Comparison of ENCODE assay signal across 8 mouse cellular contexts in genomic region chr5:35313231-35313821, GRCm38 (mm10). TPM values are rescaled to one million over a fixed set of nuclear protein-coding genes. Genes with fewer than 3 reads are reported as not detected.
A peak's percentile ranks its signal among the peaks of the same experiment; 100 is the strongest.
DNase-seq lines count a peak whose midpoint lies in the region; ATAC-seq and TF ChIP-seq lines count a peak whose summit lies in the region.

No protein-coding gene starts in this region.

- H3K36me3 ChIP-seq in spleen, adult 2 months (ENCODE audit: control insufficient read depth, insufficient read depth, low read length) = no peaks in the 10 kb centered on the region
- no peaks in the 10 kb centered on the region for H3K36me3 ChIP-seq in intestine, embryonic 16.5 days (ENCODE audit: control insufficient read depth, insufficient read depth, low read length)
- H3K36me3 ChIP-seq in limb, embryonic 15.5 days = no peaks in the 10 kb centered on the region

- no peak for TF ChIP-seq CTCF in spleen, adult 2 months (IDR thresholded peaks at IDR 0.05; ENCODE audit: extremely low read depth, insufficient read depth, insufficient read length, insufficient replicate concordance)

- H3K27me3 ChIP-seq in spleen, adult 2 months (ENCODE audit: control insufficient read depth, insufficient read depth, low read length) = no peaks in the 10 kb centered on the region
- peaks cover 20% of the 10 kb centered on the region for H3K27me3 ChIP-seq in intestine, embryonic 16.5 days (replicated peaks; ENCODE audit: control insufficient read depth, insufficient read depth, low read length)
- peaks cover 71% of the 10 kb centered on the region for H3K27me3 ChIP-seq in limb, embryonic 15.5 days

- peak overlapping the region; percentile 40 for H3K4me2 ChIP-seq in intestine, embryonic 16.5 days (ENCODE audit: low read depth, low read length)
- peak overlapping the region; percentile 33 for H3K4me2 ChIP-seq in limb, embryonic 15.5 days

- no peaks in the 10 kb centered on the region for H3K9me3 ChIP-seq in intestine, embryonic 16.5 days (ENCODE audit: control insufficient read depth, low read length)
- no peaks in the 10 kb centered on the region for H3K9me3 ChIP-seq in limb, embryonic 15.5 days

- H3K4me1 ChIP-seq in spleen, adult 2 months (ENCODE audit: control insufficient read depth, insufficient read depth, insufficient read length) = peaks cover 6% of the 10 kb centered on the region; the same call in 1 of the 2 replicates
- no peaks in the 10 kb centered on the region for H3K4me1 ChIP-seq in intestine, embryonic 16.5 days (ENCODE audit: control insufficient read depth, insufficient read depth, low read length)
- H3K4me1 ChIP-seq in limb, embryonic 15.5 days = peaks cover 9% of the 10 kb centered on the region

- peak overlapping the region; percentile 29; the same call in 1 of the 2 replicates for H3K4me3 ChIP-seq in spleen, adult 2 months (ENCODE audit: extremely low read depth, insufficient read depth, insufficient read length)
- H3K4me3 ChIP-seq in intestine, embryonic 16.5 days (ENCODE audit: low read length) = peak overlapping the region; percentile 9
- H3K4me3 ChIP-seq in limb, embryonic 15.5 days = peak overlapping the region; percentile 13; the same call in 1 of the 2 replicates

- 1% methylated on average over 21 of the region's 21 CpGs for WGBS in spleen, adult 2 months
- under 1% methylated on average over 21 of the region's 21 CpGs for WGBS in intestine, embryonic 16.5 days
- 1% methylated on average over 21 of the region's 21 CpGs for WGBS in limb, embryonic 15.5 days

- DNase-seq in spleen, adult 2 months (ENCODE audit: low read depth in 1 of 2, low spot score in 2 of 2) = peak in 1 of 2 experiments; percentile 27
- DNase-seq in spleen, postnatal 4 days (ENCODE audit: low spot score in 2 of 2) = no peak
- DNase-seq in embryo, embryonic 11 days = peak; percentile 71
- DNase-seq in right cerebral cortex, postnatal 14 days = peak; percentile 67
- DNase-seq in adrenal gland, postnatal 10 days = no peak
- no peak for DNase-seq in lung, adult 18-20 months

- ATAC-seq in intestine, embryonic 16.5 days = no peak
- ATAC-seq in limb, embryonic 15.5 days (ENCODE audit: insufficient number of reproducible peaks, low FRiP score, low TSS enrichment, low read depth) = no peak

- no peak overlapping the region for H3K27ac ChIP-seq in spleen, adult 2 months (ENCODE audit: insufficient read depth, low read length)
- H3K27ac ChIP-seq in intestine, embryonic 16.5 days (ENCODE audit: low read length) = no peak overlapping the region
- H3K27ac ChIP-seq in limb, embryonic 15.5 days = no peak overlapping the region

- no peak for TF ChIP-seq POLR2A in spleen, adult 2 months (IDR thresholded peaks at IDR 0.05; ENCODE audit: low read depth, low read length)

- no peak overlapping the region for H3K9ac ChIP-seq in intestine, embryonic 16.5 days (ENCODE audit: low read depth, low read length)
- H3K9ac ChIP-seq in limb, embryonic 15.5 days = no peak overlapping the region

RNA-seq across cellular contexts. Expression of gene Adra2c, which starts 35.2 kb away (rescaled TPM):
- 0.28 and 0.97 TPM in 2 replicates for polyA plus RNA-seq in spleen, adult 2 months (2012; rRNA removed)
- polyA plus RNA-seq in intestine, embryonic 16.5 days (2015; fragmentation: Nextera tagmentation; extraction: Ambion mirVana) = not detected in 2 replicates
- polyA plus RNA-seq in limb, embryonic 15.5 days (2015; fragmentation: Nextera tagmentation; extraction: Ambion mirVana) = not detected in 2 replicates
- 1 to 10 TPM in 1 of 2 experiments, under 1 TPM in 1; 0.69 to 1.2 TPM for total RNA-seq in adrenal gland, postnatal 10 days (2021)

Comparison
In these comparisons a context has a peak if more than half of its experiments do, and no peak if none do; other contexts are left out.
1. DNase-seq: peak in embryo, embryonic 11 days (single experiment) and right cerebral cortex, postnatal 14 days (single experiment); none in spleen, postnatal 4 days (0 of 2), adrenal gland, postnatal 10 days (single experiment) and lung, adult 18-20 months (0 of 2).
2. Peak in every context shown above with its lines, with median percentiles within 50 percentile points of each other: H3K4me3 ChIP-seq.